30 mouse cellular contexts compared by ENCODE assay signal in the genomic region with DNA sequence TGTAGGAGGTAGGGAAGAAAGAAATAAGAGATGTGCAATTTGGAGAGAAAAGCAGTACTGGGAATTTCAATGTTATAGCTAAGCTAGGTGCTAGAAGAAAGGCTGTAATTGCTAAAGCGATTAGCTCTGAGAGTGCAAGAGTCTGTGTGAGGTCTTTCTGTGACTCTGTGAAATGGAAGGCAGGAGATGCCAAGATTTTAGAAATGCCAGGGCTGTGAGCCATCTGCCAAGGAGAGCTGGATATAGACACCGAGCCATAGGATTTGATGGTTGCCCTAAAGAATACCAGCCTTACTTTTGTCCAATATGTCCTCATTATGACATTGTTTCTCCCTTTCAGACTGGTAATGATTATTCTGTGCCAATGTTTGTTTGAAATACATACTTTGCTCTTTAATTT.
DNase-seq lines count a peak whose midpoint lies in the region; ATAC-seq and TF ChIP-seq lines count a peak whose summit lies in the region.
"Had no signal": no experiment of that assay in that cellular context is flagged by ENCODE, and none has a peak within 500 bp of the region (broad histone marks: within the 10 kb centered on the region; RNA-seq: fewer than 3 reads in every experiment).

No protein-coding gene starts in this region.

- H3K4me2 ChIP-seq in forebrain, embryonic 13.5 days = no peak overlapping the region
- H3K4me2 ChIP-seq in forebrain, embryonic 16.5 days (ENCODE audit: low read length) = no peak overlapping the region
- H3K4me2 ChIP-seq in liver, postnatal 0 days (ENCODE audit: low read depth, low read length) = no peak overlapping the region
- H3K4me2 ChIP-seq: forebrain, embryonic 15.5 days; heart, embryonic 15.5 days; hindbrain, embryonic 12.5 days; limb, embryonic 13.5 days; liver, embryonic 11.5 days; midbrain, embryonic 11.5 days; neural tube, embryonic 13.5 days had no signal

- no peaks in the 10 kb centered on the region for H3K9me3 ChIP-seq in forebrain, embryonic 13.5 days (replicated peaks)
- no peaks in the 10 kb centered on the region for H3K9me3 ChIP-seq in forebrain, embryonic 16.5 days (ENCODE audit: control insufficient read depth, low read length)
- H3K9me3 ChIP-seq in liver, postnatal 0 days (ENCODE audit: low read length) = no peaks in the 10 kb centered on the region
- H3K9me3 ChIP-seq: forebrain, embryonic 15.5 days; G1E; heart, embryonic 10.5 days; heart, embryonic 15.5 days; hindbrain, embryonic 12.5 days; limb, embryonic 13.5 days; neural tube, embryonic 13.5 days had no signal

- no peaks in the 10 kb centered on the region for H3K4me1 ChIP-seq in forebrain, embryonic 13.5 days
- H3K4me1 ChIP-seq in forebrain, embryonic 16.5 days (replicated peaks; ENCODE audit: control insufficient read depth, insufficient read depth, low read length) = no peaks in the 10 kb centered on the region; the same call in 1 of the 2 replicates
- no peaks in the 10 kb centered on the region for H3K4me1 ChIP-seq in liver, postnatal 0 days (ENCODE audit: insufficient read depth)
- H3K4me1 ChIP-seq: forebrain, embryonic 15.5 days; heart, embryonic 10.5 days; heart, embryonic 15.5 days; hindbrain, embryonic 12.5 days; limb, embryonic 13.5 days; neural tube, embryonic 13.5 days had no signal

- TF ChIP-seq CTCF in liver, postnatal 0 days (IDR thresholded peaks at IDR 0.05; ENCODE audit: low read depth) = no peak

- WGBS in forebrain, embryonic 13.5 days = 76% methylated on average over 2 of the region's 2 CpGs
- 47% methylated on average over 2 of the region's 2 CpGs for WGBS in forebrain, embryonic 16.5 days
- WGBS in liver, postnatal 0 days (ENCODE audit: insufficient replicate concordance) = 67% methylated on average over 2 of the region's 2 CpGs

- H3K27me3 ChIP-seq in forebrain, embryonic 13.5 days = no peaks in the 10 kb centered on the region
- H3K27me3 ChIP-seq in forebrain, embryonic 16.5 days (replicated peaks; ENCODE audit: control insufficient read depth, insufficient read depth, low read length) = no peaks in the 10 kb centered on the region
- no peaks in the 10 kb centered on the region for H3K27me3 ChIP-seq in liver, postnatal 0 days (ENCODE audit: insufficient read depth, low read length)
- H3K27me3 ChIP-seq: forebrain, embryonic 15.5 days; heart, embryonic 15.5 days; hindbrain, embryonic 12.5 days; limb, embryonic 13.5 days; neural tube, embryonic 13.5 days; Patski had no signal

- peak; percentile 2 for DNase-seq in adrenal gland, postnatal 10 days
- no peak for DNase-seq in adrenal gland, adult 8-10 months
- DNase-seq in layer of hippocampus, adult 9-11 months = peak; percentile 4
- DNase-seq in layer of hippocampus, adult 18-20 months (ENCODE audit: low spot score in 2 of 2) = no peak
- DNase-seq in liver, postnatal 0 days = no peak
- DNase-seq: cerebellum, adult 18-20 months; gastrocnemius, postnatal 25 days; heart, adult 11 months; kidney, adult 8-10 months; kidney, postnatal 4 days; lung, postnatal 36 days; right cerebral cortex, postnatal 4 days; thymus, adult 18-20 months; thymus, postnatal 25 days had no signal

- no peaks in the 10 kb centered on the region for H3K36me3 ChIP-seq in forebrain, embryonic 13.5 days (ENCODE audit: poor library complexity, severe bottlenecking)
- no peaks in the 10 kb centered on the region for H3K36me3 ChIP-seq in forebrain, embryonic 16.5 days (ENCODE audit: control insufficient read depth, insufficient read depth)
- H3K36me3 ChIP-seq in liver, postnatal 0 days (replicated peaks; ENCODE audit: insufficient read depth, low read length) = no peaks in the 10 kb centered on the region
- H3K36me3 ChIP-seq: forebrain, embryonic 15.5 days; G1E; heart, embryonic 10.5 days; heart, embryonic 15.5 days; hindbrain, embryonic 12.5 days; limb, embryonic 13.5 days; neural tube, embryonic 13.5 days had no signal

- H3K9ac ChIP-seq in forebrain, embryonic 13.5 days = no peak overlapping the region
- no peak overlapping the region for H3K9ac ChIP-seq in forebrain, embryonic 16.5 days (replicated peaks; ENCODE audit: low read depth, low read length)
- H3K9ac ChIP-seq in liver, postnatal 0 days (replicated peaks) = no peak overlapping the region
- H3K9ac ChIP-seq: forebrain, embryonic 15.5 days; heart, embryonic 15.5 days; hindbrain, embryonic 12.5 days; limb, embryonic 13.5 days; neural tube, embryonic 13.5 days had no signal

- no peak overlapping the region for H3K27ac ChIP-seq in forebrain, embryonic 13.5 days
- no peak overlapping the region for H3K27ac ChIP-seq in forebrain, embryonic 16.5 days (ENCODE audit: low read length)
- H3K27ac ChIP-seq in liver, postnatal 0 days (ENCODE audit: low read depth) = no peak overlapping the region
- H3K27ac ChIP-seq: forebrain, embryonic 15.5 days; heart, embryonic 10.5 days; heart, embryonic 15.5 days; hindbrain, embryonic 12.5 days; kidney, postnatal 0 days; limb, embryonic 13.5 days; neural tube, embryonic 13.5 days; stomach, postnatal 0 days had no signal

- TF ChIP-seq EP300 in liver, postnatal 0 days (IDR thresholded peaks at IDR 0.05; ENCODE audit: low read depth) = no peak

- no peak overlapping the region for H3K4me3 ChIP-seq in forebrain, embryonic 13.5 days
- H3K4me3 ChIP-seq in forebrain, embryonic 16.5 days (replicated peaks; ENCODE audit: low read length) = no peak overlapping the region
- H3K4me3 ChIP-seq in liver, postnatal 0 days (ENCODE audit: low read depth, low read length) = no peak overlapping the region
- H3K4me3 ChIP-seq: erythroblast, embryonic 14.5 days; forebrain, embryonic 15.5 days; heart, embryonic 10.5 days; heart, embryonic 15.5 days; hindbrain, embryonic 12.5 days; limb, embryonic 13.5 days; neural tube, embryonic 13.5 days had no signal

- 0 out of 2 replicates have a peak, but pooled peaks have one; percentile 36 for ATAC-seq in forebrain, embryonic 13.5 days
- no peak for ATAC-seq in forebrain, embryonic 16.5 days
- ATAC-seq in liver, postnatal 0 days = no peak
- ATAC-seq: forebrain, embryonic 15.5 days; intestine, embryonic 16.5 days; Patski had no signal

Comparison
In these comparisons a context has a peak if more than half of its experiments do, and no peak if none do; other contexts are left out.
1. DNase-seq: peak in adrenal gland, postnatal 10 days (single experiment) and layer of hippocampus, adult 9-11 months (single experiment); none in adrenal gland, adult 8-10 months (single experiment), layer of hippocampus, adult 18-20 months (0 of 2) and liver, postnatal 0 days (single experiment).